Mouse (Mus musculus) embryo, embryonic 11.5 days (tissue): ENCODE measurements around the gene Eps8.

Source experiments
- DNase-seq: peaks from one replicate; pipeline ENCODE4 v3.0.0-alpha.2; 2012; ENCODE audit warnings: low read depth, low spot score

The Eps8 gene

DNA sequence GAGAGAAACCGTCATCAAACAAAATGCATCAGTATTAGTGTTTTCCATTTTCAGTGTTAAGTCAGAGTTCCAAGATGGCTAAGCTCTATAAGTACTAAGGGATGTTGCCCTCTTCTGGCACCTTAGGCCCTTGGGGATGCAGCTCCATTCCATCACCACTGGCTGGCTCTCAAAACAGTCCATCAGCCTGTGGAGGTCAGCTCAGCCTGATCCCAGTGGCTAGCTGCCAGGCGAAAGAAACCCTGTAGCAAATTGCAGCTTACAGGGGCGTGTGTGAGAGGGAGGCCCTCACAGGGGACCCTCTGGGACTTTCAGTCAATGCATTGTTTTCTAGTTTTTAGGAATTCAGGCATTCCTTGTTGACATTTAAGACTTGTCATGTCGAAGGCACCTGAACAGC lies 40.8 kb downstream of the Eps8 start:
- DNase-seq = no peak

DNA sequence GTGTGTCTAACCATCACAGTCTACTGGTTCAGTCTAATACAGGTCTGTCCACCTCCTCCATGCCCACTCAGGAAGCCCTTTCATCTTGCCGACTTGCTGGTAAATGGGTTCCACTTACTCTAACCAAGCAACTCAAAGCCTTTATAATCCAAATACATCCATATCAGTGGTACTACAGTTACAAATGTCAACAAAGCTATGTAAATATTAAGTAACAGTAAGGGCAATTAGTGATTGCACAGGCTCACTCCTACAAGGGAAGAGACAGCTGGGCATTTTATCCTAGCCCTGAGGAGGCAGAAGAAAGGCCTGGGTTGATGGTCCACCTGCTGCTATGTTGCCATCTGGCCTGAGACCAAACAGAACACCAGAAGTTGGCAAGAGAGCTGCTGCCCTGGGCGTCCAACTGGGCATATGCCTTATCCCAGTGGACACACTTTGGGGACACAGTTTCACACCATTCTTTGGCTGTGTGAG lies 42.6 kb downstream of the Eps8 start:
- DNase-seq = no peak

DNA sequence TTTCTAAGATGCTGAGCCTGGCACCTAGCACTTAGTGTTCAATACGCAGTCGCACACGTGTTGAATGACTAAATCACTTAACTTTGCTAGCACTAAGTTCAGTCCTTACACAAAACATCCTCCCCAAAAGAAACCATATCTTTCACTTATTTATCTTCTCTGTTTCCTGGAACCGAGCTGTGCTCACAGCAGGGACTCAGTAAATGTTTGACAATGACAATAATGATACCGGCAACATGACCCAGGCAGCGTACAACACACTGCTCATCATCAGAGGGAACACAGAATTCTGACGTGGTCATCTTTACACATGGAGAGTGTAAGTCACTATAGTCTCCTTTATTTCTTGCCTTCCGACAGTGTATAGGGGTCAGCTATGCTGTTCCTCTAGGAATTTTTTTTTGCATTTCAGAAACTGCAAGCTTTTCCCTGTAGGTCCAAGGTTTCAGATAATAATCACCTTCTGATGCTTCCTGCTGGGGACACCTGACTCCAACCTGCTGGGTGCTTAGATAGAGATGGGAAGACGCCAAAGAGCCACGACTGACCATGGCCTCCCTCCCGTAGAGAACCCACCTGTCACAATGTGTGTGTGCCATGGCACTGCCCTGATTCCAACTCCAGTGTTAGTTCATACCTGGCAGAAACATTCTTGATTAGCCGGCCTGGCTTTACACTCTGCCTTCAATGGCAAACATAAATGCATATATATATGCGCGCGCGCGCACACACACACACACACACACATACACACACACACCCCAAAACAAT lies 46.3 kb downstream of the Eps8 start:
- DNase-seq = no peak

DNA sequence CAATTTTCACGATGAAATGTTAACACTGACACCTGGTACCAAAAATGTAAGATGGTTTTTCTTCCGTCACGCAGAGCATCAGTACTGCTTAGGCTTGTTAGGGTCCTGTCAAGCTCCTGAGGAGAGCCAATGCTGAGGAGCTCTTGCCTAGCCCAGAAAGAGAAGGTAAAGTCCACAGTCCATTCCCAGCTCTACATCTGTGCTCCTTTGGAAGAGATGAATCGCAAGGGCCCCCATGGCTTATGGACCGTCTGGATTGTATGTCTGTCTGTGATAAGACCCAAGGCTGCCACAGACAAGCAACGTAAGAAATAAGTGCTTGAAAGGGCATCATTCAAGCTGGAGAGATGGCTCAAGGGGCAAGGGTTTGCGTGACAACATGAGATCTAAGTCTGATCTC lies 48.1 kb downstream of the Eps8 start:
- DNase-seq = no peak

DNA sequence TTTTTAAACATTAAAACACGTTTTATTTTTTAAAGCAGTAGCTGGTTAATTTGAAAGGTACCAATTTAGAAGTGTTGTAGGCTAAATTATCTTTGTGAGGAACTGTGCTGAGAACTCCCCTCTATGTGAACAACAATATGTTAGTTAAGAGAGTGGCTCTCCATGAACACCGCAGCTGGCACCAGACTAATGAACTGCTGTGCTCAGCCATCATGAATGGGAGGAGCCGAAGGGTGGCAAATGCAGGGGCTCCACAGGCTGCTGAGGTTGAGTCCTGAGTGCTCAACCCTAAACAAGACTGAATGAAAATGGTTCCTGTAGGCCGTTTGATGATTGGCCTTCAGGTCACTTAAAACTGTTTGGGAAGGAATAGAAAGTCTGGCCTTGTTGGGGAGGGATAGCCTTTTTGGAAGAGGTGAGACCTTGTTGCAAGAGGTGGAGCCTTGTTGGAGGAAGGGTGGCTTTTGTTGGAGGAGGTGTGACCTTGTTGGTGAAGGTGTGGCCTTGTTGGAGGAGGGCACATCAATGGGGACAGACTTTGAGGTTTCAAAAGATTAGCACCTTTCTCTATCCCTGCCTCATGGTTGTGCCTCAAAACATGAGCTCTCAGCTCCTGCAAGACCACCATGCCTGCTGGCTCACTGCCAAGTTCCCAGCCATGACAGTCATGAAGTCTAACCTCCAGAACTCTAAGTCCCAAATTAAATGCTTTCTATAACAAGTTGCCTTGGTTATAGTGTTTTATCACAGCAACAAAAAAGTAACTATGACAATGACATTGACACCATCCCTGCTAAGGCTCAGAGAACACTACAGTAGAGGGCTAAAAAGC lies 50.0 kb downstream of the Eps8 start:
- DNase-seq = no peak

DNA sequence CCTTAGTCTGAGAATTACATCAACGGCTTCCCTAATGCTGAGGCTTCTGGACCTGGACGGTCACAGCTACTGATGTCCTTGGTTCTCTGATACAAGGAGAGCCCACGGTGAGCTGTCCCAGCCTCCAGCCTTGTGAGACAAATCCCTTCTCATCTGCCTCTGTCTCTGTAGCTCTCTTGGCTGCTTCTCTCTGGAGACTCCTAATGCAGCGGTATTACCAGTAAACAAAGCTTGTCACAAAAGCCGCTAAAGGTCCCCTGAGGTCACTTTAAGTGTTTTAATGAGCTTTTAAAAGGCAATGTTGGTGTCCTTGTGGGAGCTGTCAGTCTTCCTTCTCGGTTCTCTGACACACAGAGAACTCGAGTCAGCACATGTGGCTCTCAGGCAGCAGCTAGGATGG lies 56.4 kb downstream of the Eps8 start:
- DNase-seq = no peak

DNA sequence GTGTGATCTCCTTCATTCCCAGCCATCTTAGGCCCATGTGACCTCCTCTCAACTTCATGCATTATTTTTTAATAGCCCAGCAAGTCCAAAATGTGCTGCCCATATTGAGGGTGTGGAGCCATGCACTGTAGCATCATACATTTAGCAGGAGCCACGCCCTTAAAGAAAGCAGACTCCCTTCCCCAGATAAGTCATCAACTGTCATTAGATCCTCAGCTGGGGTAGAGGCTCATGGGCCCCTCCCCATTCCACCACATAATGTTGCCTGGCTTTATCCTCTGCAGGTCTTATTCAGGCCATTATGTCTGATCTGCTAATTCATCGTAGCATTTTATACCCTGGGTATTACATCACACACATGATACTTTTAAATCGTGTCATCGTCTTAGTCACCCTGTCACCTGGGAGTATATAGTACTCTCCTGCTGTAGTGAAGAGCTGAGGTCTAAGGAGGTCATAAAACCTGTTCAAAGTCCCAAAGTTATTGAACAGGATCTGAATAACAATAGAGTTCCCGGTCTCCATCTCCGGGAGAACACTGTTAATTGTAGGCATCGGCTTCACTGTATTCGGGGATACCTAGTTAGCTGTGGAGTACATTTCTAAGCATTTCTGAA lies 57.1 kb downstream of the Eps8 start:
- DNase-seq = no peak

DNA sequence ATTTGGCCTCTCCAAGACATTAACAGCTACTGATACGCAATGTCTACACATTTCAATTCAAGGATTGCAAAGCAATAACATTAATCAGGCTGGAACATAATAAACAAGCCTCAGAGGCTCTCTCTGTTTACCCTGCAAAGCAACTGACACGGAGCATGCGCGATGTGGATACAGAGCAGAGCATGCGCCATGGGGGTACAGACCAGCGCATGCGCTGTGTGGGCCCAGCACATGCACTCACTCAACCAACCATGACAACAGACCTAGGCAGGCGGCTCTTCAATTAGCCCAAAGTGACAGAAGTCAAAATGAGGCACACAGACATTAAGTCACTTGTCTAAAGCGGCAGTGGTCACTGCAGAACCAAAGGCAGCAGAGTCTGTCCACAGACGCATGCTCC lies 62.1 kb downstream of the Eps8 start:
- DNase-seq = no peak

DNA sequence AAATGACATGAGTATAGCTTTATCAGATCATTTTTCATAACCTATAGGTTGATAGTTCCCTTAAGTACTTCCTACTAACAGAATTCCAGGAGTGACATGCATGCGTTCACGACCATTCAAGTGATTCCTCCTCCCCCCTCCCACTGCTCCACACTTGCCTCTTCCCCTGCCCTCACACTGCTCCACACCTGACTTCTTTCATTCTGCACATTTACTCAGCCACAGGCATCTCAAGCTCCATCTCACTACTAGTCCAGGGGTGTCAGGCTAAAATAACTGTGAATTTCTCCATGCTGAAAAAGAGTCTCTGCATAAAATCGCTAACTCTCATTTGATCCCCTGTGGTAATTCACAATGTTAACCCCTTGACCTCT lies 65.4 kb downstream of the Eps8 start:
- DNase-seq = no peak

DNA sequence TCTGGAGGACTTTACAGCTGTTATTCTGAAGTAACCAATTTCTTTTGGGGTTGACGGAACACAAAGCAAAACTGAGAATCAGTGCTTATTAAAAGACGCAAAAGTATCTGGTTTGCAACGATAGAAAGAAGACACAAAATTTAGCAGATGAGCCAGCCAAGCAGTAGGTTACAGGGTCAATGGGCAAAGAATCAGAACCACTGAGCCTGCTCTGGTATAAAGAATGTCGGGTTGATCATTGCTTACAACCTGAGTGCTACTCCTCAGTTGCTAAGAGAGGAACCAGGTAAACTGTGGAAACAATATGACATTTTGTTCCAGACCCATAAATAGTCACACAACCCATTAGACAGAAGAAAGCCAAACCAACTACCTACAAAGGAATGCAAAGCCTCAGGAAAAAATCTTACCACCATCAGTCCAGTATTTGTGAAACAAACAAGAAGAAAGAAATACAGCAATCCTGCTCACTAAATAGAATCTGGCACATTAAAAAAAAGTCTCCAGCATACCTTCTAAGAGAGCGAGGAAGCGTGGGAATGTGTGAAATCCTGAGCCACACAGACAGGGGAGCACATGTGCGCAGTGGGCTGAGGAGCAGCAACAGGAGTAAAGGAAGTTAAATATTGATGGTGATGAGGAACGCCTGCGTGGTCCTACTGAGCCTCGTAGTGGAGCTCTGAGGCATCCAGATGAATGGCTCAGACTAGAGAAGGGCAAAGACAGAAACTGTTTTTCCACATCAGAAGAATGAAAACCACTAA lies 66.0 kb downstream of the Eps8 start:
- DNase-seq = no peak

DNA sequence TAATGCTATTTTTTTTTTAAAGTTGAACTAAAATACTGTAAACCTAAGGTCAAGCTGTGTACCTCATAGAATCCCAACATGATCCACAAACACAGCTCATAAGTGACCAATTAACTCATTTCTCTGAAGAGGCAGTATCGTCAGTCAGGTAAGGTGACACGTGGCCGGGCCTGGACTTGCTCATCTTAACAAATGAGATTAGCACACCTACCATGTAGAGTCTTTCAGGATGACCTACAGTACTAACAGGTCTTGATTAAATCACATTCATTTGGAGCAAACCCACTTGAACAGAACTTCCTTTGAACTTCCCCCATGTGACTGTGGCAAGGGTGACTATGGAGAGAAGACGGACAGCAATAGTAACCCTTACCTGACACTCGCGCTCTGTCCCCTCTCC lies 66.8 kb downstream of the Eps8 start:
- DNase-seq = no peak

DNA sequence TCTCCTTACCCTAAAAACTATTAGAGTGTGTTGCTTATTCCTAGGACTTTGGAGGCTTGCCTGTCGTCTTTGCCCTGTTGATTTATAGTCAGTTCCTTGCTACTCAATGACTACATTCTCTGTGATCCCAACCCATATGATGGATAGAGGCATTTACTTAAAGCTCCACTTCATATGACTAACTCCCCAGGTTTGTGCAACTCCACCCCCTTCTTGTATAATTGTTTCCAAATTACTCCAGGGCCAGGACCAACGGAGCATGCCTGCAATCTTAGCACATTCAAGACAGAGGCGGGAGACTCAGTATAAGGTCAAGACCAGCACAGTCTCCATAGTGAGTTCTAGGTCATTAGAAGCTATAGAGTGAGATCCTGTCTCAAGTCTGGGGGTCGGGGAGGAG lies 69.4 kb downstream of the Eps8 start:
- DNase-seq = no peak

DNA sequence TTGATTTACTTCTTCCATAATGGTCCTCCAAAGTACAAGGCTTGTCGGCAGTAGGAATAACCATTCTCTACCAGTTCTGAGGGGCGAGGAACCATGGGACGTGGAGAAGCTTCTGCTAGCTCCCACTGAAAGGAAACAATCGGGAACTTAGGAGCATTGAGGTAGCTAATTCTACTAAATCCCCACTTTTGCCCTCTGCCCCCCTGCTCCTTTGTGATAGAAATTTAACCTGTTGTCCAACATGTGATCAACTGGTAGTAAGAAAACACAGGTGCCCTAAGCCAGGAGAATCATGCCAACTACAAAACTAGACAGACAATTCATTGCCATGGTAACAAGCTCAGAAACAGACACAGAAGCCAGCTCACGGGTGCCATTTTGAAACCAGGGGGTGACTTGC lies 71.6 kb downstream of the Eps8 start:
- DNase-seq = no peak

DNA sequence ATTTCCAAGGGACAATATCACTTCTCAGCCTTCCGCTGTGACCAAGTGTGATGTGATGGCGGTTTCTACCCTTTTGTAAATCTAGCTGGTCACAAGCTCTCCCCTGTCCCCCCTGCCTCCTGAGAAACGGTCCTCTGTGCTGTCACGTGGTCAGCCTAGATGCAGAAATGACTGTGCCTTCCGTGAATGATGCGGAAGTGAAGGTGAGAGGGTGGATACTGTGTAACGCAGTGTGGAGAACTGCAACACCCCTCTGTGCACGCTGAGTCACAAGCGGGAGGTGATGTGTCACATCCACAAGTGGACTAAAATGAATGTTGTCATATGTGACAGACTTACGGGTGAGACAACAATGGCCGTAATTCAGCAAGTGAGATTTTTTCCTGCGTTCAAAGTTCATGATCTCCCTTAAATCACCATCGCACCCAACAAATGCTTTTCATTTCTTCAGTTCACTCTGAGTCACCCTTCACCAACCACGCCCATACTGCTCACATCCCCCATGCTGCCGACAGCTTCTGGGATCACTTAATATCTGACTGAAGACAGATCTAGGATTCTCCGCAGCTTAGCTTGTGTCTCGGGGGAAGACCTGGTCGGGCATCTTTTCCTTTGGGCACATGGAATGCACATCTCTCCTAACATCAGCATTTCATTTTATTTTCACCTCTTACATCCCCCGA lies 72.3 kb downstream of the Eps8 start:
- DNase-seq = no peak

DNA sequence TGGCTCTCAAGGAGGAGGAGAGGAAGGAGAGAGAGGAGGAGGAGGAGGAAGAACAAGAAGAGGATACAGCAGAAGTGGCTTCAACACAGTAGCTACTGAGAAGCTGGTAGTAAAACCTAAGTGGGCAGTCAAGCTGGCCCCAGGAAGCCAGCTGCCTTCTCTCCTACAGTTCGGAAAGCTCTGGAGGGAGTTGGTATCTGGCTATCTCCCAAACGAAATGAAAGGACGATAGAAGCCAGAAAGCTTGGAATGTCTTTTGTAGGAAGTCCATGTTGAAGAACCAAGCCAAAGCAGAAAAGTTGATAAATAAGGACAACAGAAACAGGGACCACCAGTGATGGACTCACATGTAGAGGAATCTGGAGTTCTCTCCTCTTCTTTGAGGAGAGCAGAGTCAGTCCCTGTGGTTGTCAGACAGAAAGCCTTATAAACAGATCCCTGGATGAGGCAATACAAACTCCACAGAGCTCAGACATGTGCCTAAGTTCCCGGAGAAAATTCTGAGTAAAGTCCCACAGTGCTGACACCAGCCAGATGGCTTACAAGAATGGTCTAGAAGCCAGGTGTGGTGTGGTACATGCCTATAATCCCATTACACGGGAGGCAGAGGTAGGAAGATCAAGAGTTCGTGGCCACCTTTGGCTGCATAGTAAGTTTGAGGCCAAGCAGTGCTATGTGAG lies 73.2 kb downstream of the Eps8 start:
- DNase-seq = no peak

DNA sequence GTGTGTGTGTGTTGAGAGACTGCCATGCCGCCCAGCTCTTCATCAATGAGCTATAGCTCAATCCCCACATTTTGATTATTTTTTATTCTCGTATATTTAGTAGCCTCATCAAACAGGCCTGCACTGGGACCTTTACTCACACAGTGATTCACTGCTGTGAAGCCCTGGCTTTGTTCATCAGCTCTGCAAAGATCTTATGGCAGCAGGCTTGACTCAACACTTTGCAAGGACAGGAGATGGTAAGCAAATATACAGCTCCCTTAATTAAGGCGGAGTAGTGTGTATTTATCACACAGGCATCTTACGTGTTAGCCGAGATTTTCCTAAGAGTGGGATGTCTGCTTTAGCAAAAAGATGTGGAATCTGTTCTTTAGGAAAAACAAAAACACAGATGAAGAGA lies 74.2 kb downstream of the Eps8 start:
- DNase-seq = no peak

DNA sequence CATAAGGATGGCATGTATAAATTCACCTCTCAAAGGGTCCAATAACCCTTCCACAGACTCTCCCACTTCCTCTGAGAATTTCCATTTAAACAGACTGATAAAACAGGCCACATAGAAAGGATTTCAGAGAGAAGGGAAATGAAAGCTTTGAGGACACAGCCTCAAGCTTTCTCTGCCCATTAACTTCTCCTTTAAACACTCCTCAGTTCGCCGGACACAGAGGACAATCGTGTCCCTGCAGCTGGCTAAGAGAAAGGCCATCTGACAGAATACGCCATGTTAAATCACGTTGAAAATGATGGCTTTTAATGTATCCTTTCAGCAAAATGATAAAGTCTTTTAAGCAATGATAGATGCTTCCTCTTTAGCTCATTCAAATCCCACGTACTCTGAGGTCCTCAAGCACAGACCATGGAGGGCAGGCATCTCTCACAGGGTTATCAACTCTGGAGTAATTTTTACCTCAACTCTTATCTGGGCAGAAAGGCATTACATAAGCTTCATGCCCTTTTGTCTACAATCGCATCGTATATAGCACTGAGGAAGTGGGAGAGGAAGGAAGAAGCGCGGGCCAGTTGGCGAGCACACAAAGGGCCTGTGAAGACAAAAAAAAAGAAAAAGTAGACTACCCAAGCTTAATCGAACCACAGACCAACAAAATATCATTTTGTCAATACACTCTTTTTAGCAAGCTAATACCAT lies 77.9 kb downstream of the Eps8 start:
- no peak for DNase-seq

DNA sequence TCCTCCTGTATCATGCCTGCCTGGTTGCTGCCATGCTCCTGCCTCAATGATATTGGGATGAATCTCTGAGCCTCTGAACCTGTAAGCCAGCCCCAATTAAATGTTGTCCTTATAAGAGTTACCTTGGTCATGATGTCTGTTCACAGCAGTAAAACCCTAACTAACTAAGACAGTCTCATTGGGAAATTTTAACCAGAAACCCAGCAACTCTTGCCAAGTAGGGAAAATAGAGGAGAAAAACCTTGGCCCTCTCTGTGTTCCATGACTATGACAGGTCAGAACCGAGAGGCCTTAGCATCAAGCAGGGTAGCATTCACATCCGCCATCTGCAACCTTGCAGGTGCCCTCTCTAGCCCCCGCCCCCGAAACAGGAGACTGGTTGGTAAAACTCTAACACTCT lies 78.6 kb downstream of the Eps8 start:
- no peak for DNase-seq

DNA sequence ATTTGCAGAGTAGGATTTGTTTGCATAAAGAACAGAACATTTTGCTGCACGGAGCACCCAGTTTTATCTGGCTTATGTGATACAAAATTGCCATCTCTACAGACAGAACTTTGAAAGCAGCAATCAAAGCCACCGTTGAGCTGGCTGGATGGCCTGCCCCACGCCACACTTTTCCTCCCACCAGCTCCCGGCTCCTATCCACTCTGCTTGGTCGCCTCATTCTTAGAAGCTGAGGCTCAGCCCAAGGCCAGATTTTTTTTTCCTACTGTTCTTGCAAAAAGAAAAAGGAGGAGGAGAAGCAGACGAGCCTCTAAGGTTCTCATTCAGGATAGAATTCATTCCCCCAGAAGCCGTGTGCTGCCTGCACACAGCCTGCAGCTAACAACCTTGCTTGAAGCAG lies 80.8 kb downstream of the Eps8 start:
- DNase-seq = no peak

DNA sequence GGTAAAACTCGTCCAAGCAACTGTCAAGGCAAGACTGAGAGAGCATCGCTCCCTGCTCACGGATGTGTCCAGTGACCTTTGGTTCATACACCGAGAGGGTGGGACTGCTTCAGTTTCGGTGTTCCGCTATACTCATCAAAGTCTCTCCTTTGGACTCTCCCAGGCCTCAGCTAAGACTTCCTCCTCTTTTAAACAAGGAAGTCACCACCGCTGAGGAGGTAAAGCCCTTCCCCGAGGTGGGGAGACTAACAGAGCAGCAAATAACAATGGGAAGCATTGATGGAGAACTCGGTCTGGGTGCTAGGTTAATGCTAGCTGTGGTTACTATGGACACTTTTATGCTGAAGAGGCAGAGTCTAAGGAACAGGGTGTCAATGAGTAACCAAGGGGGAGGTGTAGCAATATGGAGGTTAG lies 84.0 kb downstream of the Eps8 start:
- DNase-seq = no peak
